Mouse (Mus musculus) adrenal gland, adult (tissue): ENCODE data around the gene Olfr401.
"Not testable (repeated sequence)": the region's sequence is repeated elsewhere in the genome, so short reads cannot be mapped to it uniquely, and the experiment has no call there.

ENCODE experiments used
- DNase-seq, 2 experiments: peaks; one replicate each; pipeline ENCODE4 v3.0.0; 2022 to 2023; ENCODE audit warnings: low spot score in 1 of 2; ENCODE audit not compliant: inconsistent age in 2 of 2

Gene Olfr401

GRCm38 (mm10) chr11:74113412-74113811 is at the start of gene Olfr401:
TSS of gene Olfr401 (plus strand) at chr11:74113712.
- DNase-seq, result no peak

- DNase-seq, result no peak
Observed at GRCm38 (mm10) chr11:74069655-74070054, 43.9 kb upstream of the Olfr401 start, which contains the start of gene Zfp616. TSS of gene Zfp616 (plus strand) at chr11:74069955.

GRCm38 (mm10) chr11:74100724-74101123 is 12.8 kb upstream of the Olfr401 start:
- no peak for DNase-seq

- DNase-seq, result no peak
Observed at GRCm38 (mm10) chr11:74101507-74101906, 12.0 kb upstream of the Olfr401 start.

GRCm38 (mm10) chr11:74105066-74105465 is 8.4 kb upstream of the Olfr401 start:
- DNase-seq, result no peak

GRCm38 (mm10) chr11:74140001-74140400 is 26.5 kb downstream of the Olfr401 start:
- not testable (repeated sequence) for DNase-seq

GRCm38 (mm10) chr11:74145866-74146265 is 32.4 kb downstream of the Olfr401 start:
- no peak for DNase-seq

GRCm38 (mm10) chr11:74153229-74153628 is 39.7 kb downstream of the Olfr401 start, which contains the start of gene Olfr402:
TSS of gene Olfr402 (plus strand) at chr11:74153529.
- DNase-seq, result no peak

GRCm38 (mm10) chr11:74168771-74169170 is 55.3 kb downstream of the Olfr401 start:
- no peak for DNase-seq
